Mouse (Mus musculus) gastrocnemius, adult 2 months (tissue): ENCODE results near the gene Fgd2. TPM values are rescaled to one million over a fixed set of nuclear protein-coding genes. Genes with fewer than 3 reads are reported as not detected.

Experiments
- DNase-seq: peaks from one replicate; pipeline ENCODE4 v3.0.0; 2022
- H3K27ac ChIP-seq: fragments of 200-600 bp; 2 replicates; pipeline ENCODE4 v1.8.1; 2022; ENCODE audit warnings: mild to moderate bottlenecking
- H3K4me3 ChIP-seq: fragments of 200-600 bp; 2 replicates; pipeline ENCODE4 v1.8.1; 2022; ENCODE audit warnings: mild to moderate bottlenecking, moderate library complexity
- CTCF ChIP-seq: fragments of 200-600 bp; IDR thresholded peaks from 2 replicates; pipeline ENCODE4 v1.8.1; 2022; ENCODE audit warnings: antibody characterized with exemption, mild to moderate bottlenecking, moderate library complexity
- intact Hi-C: fragments of 180-260 bp; cut with DNase I; formaldehyde crosslinking; loops from one replicate; pipeline ENCODE4 v1.15.1; 2025
- total RNA-seq, 2 experiments: library from RNA; stranded (reverse); gene quantifications; 2 replicates each; pipeline ENCODE4 v1.2.3; 2021

Fgd2 gene
- total RNA-seq, 2 experiments from 2014 or later, result 0.74 to 1.1 TPM

GRCm38 (mm10) chr17:29323625-29324024 lies 37.1 kb upstream of the Fgd2 start:
- TF ChIP-seq CTCF, result no peak
- no peak overlapping the region for H3K4me3 ChIP-seq
- intact Hi-C loops, result no loop called here
- no peak for DNase-seq
- peak overlapping the region; percentile 10; the same call in 1 of the 2 replicates for H3K27ac ChIP-seq

DNA sequence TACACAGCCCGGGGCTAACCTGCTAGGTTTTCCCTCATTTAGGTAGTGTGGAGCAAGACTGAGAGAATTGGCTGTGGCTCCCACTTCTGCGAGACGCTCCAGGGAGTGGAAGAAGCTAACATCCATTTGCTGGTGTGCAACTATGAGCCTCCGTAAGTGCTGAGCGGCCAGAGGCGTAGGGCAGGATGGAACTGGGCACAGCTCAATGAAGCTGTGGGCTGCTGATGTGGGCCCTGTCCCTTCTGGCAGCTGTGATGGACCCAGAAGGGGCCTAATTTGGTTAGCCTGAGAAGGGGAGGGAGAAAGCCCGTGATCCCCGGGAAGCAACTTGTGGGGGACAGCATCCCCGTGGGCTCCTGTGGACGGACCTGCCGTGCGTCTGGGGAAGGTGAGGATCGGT lies 34.9 kb upstream of the Fgd2 start:
- H3K4me3 ChIP-seq, result no peak overlapping the region; the same call in 1 of the 2 replicates
- no peak for TF ChIP-seq CTCF
- intact Hi-C loops, result no loop called here
- no peak overlapping the region for H3K27ac ChIP-seq
- no peak for DNase-seq

- Histone ChIP-seq H3K4me3 (peak overlapping the region; percentile 55), H3K27ac (peak overlapping the region; percentile 31; the same call in 1 of the 2 replicates)
- DNase-seq, result peak; percentile 57
- TF ChIP-seq CTCF, result no peak
- intact Hi-C loops, result no loop called here
Observed at GRCm38 (mm10) chr17:29326531-29327529, 33.9 kb upstream of the Fgd2 start.

DNA sequence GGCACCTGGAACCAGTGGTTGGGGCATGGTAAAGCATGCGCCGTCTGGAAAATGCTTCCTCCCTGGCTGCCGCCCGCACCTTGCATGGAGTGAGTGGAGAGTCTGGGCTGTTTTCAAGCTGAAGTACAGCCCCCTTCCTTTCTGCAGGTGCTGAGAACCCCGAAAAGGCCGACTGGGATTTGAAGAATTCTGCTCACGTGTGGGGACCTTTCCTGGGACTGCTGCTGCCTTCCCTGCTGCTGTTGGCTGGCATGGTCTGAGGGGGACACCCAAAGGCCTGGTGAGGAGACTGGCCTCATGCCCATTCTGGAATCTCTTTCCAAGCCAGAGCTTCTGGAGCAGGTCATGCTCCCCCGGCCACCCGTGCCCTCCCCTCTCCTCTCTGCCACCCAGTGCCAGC lies 33.0 kb upstream of the Fgd2 start:
- no peak for DNase-seq
- Histone ChIP-seq H3K4me3 (no peak overlapping the region), H3K27ac (no peak overlapping the region)
- no peak for TF ChIP-seq CTCF
- intact Hi-C loops, result no loop called here

GRCm38 (mm10) chr17:29330221-29330620 lies 30.5 kb upstream of the Fgd2 start:
- no peak for DNase-seq
- no peak overlapping the region for H3K4me3 ChIP-seq
- peak overlapping the region; percentile 77 for H3K27ac ChIP-seq
- TF ChIP-seq CTCF, result no peak
- intact Hi-C loops, result loop anchor here (5.0 kb wide), 1 partner anchor 58 kb away; no protein-coding TSS in a partner anchor

DNA sequence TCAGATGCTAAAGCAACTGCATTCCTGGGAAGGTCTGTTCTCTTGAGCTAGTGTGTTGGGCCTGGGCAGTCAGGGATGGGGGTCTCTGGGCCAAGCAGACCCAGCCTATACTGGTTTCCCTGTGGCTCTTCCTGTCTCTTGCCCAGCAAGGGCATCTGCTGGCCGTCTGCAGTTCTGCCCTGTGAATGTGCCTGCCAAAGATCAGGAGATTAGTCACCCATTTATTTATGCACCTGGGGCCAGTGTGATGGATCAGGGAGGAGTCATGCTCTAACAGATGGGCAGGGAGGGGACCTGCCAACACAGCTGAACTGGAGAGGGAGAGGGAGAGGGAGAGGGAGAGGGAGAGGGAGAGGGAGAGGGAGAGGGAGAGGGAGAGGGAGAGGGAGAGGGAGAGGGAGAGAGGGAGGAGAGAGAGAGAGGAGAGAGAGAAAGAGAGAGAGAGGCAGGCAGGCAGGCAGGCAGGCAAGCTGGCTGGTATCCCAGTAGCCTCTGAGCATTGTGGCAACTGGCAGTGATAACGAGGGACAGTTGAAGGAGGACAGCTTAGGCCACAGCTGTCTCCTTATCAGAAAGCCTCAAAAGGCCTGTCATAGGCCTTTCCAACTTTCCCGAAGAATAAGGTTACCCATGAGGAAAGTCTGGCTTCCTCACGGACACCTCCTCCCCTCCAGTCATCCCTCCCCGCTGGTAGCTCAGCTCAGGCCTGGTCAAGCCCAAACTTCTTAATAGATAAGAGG lies 29.9 kb upstream of the Fgd2 start:
- intact Hi-C loops, result loop anchor here (5.0 kb wide), 1 partner anchor 59 kb away; no protein-coding TSS in a partner anchor
- Histone ChIP-seq H3K4me3 (no peak overlapping the region), H3K27ac (peak overlapping the region; percentile 82)
- TF ChIP-seq CTCF, result peak; percentile 52
- peak; percentile 76 for DNase-seq

DNA sequence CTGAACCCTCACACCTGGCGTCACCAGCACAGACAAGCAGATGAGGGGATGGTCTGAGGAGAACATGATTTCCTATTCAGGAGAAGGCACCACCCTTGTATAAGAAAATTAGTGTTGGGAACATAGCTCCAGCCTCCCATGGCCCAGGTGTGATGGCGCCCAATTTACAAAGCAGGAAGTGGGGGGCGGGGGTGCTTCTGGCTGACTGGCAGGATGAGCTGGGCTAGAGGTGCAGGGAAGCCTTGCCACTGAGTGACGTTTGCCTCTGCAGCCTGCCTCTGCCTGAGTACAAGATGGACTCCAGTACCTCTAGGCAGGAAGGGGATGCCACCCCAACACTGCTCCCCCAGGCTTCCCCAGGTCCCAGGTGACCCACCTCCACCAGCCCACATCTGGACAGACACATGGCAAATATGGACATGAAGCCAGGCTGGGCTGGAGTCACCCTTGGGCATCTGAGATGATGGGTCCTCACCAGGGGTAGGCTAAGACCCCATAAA lies 28.5 kb upstream of the Fgd2 start:
- DNase-seq, result no peak
- Histone ChIP-seq H3K4me3 (no peak overlapping the region), H3K27ac (no peak overlapping the region)
- no peak for TF ChIP-seq CTCF
- intact Hi-C loops, result loop anchor here (5.0 kb wide), 1 partner anchor 60 kb away; no protein-coding TSS in a partner anchor

GRCm38 (mm10) chr17:29336266-29336990 lies 24.3 kb upstream of the Fgd2 start:
- TF ChIP-seq CTCF, result no peak
- intact Hi-C loops, result no loop called here

DNA sequence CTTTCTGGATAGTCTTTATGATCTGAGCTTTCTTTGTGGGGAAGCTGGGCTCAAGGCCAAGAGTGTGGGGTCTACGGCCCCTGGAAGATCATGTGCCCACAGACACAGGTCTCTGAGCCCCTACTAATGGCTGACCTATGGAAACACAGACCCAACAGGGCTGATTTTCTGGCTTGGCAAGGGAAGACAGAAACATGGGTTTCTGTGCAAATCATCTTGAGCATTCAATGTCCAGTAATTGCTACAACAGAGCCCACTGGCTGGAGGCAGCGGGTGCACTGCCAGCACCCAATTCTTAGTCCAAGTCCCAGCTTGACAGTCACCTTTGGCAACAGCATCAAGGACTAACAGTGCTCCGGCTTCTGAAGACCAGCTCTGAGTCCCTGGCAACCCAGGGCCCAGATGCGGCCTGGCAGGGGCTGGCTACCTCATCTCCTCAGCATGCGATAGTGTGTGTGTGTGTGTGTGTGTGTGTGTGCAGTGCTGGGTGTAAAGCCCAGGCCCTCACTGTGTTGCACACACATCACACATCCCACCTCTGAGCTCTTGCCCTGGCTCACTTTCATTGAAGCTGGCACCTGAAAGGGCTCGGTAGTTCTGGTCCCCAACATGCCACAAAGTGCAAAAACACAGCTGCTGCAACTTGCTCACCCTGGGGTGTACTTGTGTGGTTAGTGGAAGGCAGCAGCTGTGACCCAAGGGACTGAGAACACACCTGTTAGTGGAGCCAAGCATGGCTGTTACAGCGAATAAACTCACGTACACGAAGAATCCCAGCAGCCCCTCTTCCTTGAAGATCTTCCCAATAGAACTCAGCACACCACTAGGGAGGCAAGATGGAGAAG lies 22.5 kb upstream of the Fgd2 start:
- TF ChIP-seq CTCF, result no peak
- DNase-seq, result peak; percentile 63
- intact Hi-C loops, result no loop called here
- Histone ChIP-seq H3K4me3 (no peak overlapping the region), H3K27ac (peak overlapping the region; percentile 88)

More at GRCm38 (mm10) chr17:29336266-29336990, 24.3 kb upstream of the Fgd2 start:
- no peak overlapping the region for H3K27ac ChIP-seq
- DNase-seq, result peak; percentile 15
- no peak overlapping the region for H3K4me3 ChIP-seq

DNA sequence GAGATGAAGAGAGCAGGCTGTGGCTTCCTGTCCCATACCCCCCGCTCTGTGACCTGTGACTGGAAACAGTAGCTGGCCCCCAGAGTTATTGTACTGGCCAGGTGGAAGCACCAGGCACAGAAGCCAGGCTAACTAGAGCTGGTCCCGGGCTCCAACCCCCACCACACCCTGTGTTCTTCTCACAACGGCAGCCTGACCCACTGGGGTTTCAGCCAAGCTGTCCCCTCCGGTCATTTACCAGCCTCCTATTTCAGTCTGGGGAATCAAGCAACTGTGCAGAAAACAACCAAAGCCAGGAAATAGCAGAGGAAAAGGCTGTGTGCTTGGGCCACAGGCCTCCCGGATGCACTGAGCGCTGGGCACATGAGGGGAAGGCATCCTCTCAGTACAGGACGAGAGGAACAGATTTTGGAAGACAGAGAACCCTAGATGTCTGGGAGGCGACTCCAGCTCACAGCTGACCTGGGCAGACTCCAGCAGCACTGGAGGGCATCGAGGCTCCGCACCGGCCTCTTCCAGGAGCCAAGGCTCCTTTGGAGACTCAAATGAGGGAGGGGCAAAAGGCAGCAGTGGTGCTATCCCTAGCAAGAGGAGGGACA lies 21.4 kb upstream of the Fgd2 start:
- intact Hi-C loops, result no loop called here

More for the DNA sequence above, 21.4 kb upstream of the Fgd2 start:
- H3K27ac ChIP-seq, result peak overlapping the region; percentile 88
- TF ChIP-seq CTCF, result no peak
- H3K4me3 ChIP-seq, result peak overlapping the region; percentile 11; the same call in 1 of the 2 replicates
- peak; percentile 68 for DNase-seq
